Mouse (Mus musculus) gastrocnemius, adult 2 months (tissue): ENCODE measurements at regions not wholly inside any gene's neighbourhood (a gene's known extent, or its start where the extent isn't known, plus 50 kb on each side); places are given as distances from the start of the nearest gene placed in this dataset.

ENCODE experiments used
- DNase-seq: peaks from one replicate; pipeline ENCODE4 v3.0.0; 2022
- H3K27ac ChIP-seq: fragments of 200-600 bp; 2 replicates; pipeline ENCODE4 v1.8.1; 2022; ENCODE audit warnings: mild to moderate bottlenecking
- H3K4me3 ChIP-seq: fragments of 200-600 bp; 2 replicates; pipeline ENCODE4 v1.8.1; 2022; ENCODE audit warnings: mild to moderate bottlenecking, moderate library complexity
- CTCF ChIP-seq: fragments of 200-600 bp; IDR thresholded peaks from 2 replicates; pipeline ENCODE4 v1.8.1; 2022; ENCODE audit warnings: antibody characterized with exemption, mild to moderate bottlenecking, moderate library complexity
- intact Hi-C: fragments of 180-260 bp; cut with DNase I; formaldehyde crosslinking; loops from one replicate; pipeline ENCODE4 v1.15.1; 2025

DNA sequence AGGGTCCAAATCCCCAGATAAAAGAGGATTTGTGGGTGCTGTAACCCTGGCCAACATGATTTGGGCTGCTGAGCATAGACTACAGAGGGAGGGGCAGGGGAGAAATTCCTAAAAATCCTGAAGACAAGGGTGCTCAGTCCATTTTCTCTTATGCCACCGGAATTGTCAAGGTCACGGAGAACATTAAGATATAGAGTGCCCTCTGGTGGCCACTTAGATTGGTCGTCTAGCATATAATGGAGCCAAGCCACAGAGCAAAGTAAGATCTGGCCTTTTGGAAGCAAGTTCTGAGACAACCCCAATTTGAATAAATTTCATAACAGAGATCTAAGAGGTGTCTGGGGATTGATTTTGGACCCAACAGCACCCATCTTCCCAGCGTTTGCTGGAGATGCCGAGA, 250.0 kb downstream of the Prr32 start:
- intact Hi-C loops = no loop called here
- no peak for DNase-seq
- TF ChIP-seq CTCF = peak; percentile 34
- Histone ChIP-seq H3K27ac (no peak overlapping the region), H3K4me3 (no peak overlapping the region)
